Mouse (Mus musculus): ENCODE data around the gene Psmd7.

DNA sequence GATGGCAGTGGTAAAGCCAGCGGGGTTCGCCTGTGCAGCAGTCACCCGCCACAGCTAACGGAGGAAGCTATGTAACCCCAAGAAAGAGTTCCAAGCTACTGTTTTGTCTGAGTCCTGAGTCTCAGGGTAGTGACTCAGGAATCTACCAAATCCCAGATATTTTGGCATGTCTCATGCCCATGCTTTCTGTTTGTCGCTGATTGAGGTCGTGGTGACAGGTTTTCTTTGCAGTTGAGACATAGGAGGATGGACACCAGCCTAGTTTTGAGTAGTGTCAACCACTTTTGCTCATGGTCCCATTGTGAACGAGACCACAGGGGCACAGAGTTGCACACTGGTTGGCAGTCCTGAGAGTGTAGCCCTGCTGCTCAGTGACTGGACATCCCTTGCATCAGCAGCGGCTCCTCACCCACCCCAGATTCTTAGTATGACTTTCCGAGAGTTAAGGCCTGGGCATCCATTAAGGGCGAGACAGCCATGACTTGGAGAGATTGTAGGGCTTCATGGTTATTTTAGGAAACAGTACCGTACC lies 42.6 kb downstream of the Psmd7 start:
- TF ChIP-seq GATA1 (IDR thresholded peaks at IDR 0.05; ENCODE audit: borderline replicate concordance, low read length) (no peak), FLI1 (IDR thresholded peaks at IDR 0.05; ENCODE audit: low read length) (no peak)

Data from megakaryocyte, embryonic 14.5 days (primary cell).